Mouse (Mus musculus): Measurements from ENCODE around the gene Gng3. TPM values are rescaled to one million over a fixed set of nuclear protein-coding genes. Genes with fewer than 3 reads are reported as not detected.
"Not testable (repeated sequence)": the region's sequence is repeated elsewhere in the genome, so short reads cannot be mapped to it uniquely, and the experiment has no call there.

Gene Gng3
- 0.38 TPM in 1 of 2 replicates, not detected in the other for total RNA-seq (2017)

GRCm38 (mm10) chr19:8839103-8839907 lies at the start of gene Gng3:
Gene Gng3 (minus strand): TSS chr19:8839194.
- no peak for ATAC-seq (replicated peaks in 1 of 2; ENCODE audit: insufficient read depth in 1 of 2, low FRiP score in 2 of 2, low TSS enrichment in 1 of 2, low read depth in 1 of 2, poor library complexity in 2 of 2, severe bottlenecking in 2 of 2)

DNA sequence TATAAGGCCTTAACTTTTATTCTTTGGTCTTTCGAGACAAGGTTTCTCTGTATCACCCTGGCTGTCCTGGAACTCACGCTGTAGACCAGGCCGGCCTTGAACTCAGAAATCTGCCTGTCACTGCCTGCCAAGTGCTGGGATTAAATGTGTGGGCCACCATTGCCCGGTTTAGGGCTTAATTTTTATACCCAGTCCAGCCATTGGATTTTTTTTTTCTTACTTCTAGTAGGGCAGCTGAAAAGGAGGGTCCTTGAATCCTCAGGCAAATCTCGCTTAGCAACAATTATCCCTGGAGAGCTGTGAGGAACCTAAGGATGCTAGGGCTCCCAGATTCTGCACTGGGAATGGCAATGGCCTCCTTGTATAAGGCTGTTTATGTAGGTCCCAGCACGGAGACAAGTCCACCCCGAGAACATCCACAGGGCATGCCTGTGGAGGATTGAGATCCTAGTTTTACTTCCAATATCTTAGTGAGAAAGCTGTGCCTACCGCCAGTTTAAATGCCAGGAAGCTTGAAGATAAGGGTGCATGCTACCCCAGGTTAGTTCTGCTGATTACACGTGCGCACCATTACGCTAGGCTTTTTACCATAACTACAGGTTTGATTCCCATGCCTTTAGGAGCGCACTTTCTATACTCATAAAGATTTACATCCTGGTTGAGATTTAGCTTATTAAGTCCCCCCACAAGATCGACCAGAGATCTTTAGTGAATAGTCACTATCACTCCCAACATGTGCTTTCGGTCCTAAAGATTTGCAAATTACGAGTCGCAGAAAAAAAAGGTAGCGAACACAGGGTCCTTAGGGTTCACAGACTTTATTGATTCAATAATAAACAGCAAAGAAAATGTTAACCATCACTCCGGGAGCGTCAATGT lies 48.8 kb upstream of the Gng3 start:
- no peak for ATAC-seq (replicated peaks in 1 of 2; ENCODE audit: insufficient read depth in 1 of 2, low FRiP score in 2 of 2, low TSS enrichment in 1 of 2, low read depth in 1 of 2, poor library complexity in 2 of 2, severe bottlenecking in 2 of 2)

DNA sequence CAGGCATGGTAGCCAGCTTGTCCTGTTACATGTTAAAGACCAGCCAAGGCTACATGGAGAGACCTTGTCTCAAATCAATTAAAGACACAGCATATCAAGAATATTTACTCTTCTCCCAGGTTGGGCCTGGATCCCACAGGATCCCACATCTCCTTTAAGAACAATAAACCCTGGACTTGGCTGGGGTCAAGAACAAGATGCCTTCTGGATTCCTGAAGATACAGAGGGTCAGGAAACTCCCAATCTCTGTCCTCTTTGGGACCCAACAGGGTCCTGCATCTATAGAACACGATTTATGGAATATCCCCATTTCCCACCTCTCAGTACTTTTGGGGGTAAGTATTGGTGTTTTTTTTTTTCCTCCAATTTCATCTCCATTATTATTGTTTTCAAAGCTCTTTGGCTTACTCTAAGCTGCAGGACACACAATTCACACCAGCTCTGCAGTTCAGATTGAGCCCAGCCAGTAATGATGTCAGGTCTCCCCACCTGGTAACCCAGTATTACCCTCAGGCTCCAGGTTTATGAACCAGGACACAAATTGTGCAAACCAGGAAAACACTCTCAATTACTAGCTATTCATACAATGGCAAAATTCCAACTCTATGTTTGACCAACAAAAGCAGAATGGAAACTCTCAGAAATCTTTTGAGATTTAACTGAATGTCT lies 48.1 kb upstream of the Gng3 start:
- no peak for ATAC-seq (replicated peaks in 1 of 2; ENCODE audit: insufficient read depth in 1 of 2, low FRiP score in 2 of 2, low TSS enrichment in 1 of 2, low read depth in 1 of 2, poor library complexity in 2 of 2, severe bottlenecking in 2 of 2)

GRCm38 (mm10) chr19:8883616-8884015 lies 44.6 kb upstream of the Gng3 start, which contains the start of the genes Lbhd1 and Gm49403:
Gene Lbhd1 (plus strand): TSS chr19:8883732.
Gene Gm49403 (plus strand): TSS chr19:8883930.
- ATAC-seq (replicated peaks in 1 of 2; ENCODE audit: insufficient read depth in 1 of 2, low FRiP score in 2 of 2, low TSS enrichment in 1 of 2, low read depth in 1 of 2, poor library complexity in 2 of 2, severe bottlenecking in 2 of 2): no peak

- peak; percentile 19 to 28; a peak in 1 of 4 replicates for ATAC-seq (replicated peaks in 1 of 2; ENCODE audit: insufficient read depth in 1 of 2, low FRiP score in 2 of 2, low TSS enrichment in 1 of 2, low read depth in 1 of 2, poor library complexity in 2 of 2, severe bottlenecking in 2 of 2)
Measured at GRCm38 (mm10) chr19:8881034-8881392, 42.0 kb upstream of the Gng3 start.

- ATAC-seq (replicated peaks in 1 of 2; ENCODE audit: insufficient read depth in 1 of 2, low FRiP score in 2 of 2, low TSS enrichment in 1 of 2, low read depth in 1 of 2, poor library complexity in 2 of 2, severe bottlenecking in 2 of 2): peak; percentile 99
Measured at GRCm38 (mm10) chr19:8880311-8881033, 41.5 kb upstream of the Gng3 start, which contains the start of gene Uqcc3. Gene Uqcc3 (minus strand): TSS chr19:8880923.

DNA sequence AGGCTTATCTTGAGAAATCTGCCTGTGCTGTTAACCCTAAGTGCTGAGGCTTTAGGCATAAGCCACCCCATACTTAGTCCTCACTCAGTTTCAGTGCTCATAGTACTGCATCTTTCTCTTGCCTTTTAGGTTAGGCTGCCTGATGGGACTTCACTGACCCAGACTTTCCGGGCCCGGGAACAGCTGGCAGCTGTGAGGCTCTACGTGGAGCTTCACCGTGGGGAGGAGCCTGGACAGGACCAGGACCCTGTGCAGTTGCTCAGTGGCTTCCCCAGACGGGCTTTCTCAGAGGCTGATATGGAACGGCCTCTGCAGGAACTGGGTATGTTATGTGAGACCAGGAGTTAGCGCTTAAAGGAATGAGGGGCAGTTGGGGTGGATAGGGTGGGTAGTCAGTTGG lies 36.0 kb upstream of the Gng3 start:
- no peak for ATAC-seq (replicated peaks in 1 of 2; ENCODE audit: insufficient read depth in 1 of 2, low FRiP score in 2 of 2, low TSS enrichment in 1 of 2, low read depth in 1 of 2, poor library complexity in 2 of 2, severe bottlenecking in 2 of 2)

DNA sequence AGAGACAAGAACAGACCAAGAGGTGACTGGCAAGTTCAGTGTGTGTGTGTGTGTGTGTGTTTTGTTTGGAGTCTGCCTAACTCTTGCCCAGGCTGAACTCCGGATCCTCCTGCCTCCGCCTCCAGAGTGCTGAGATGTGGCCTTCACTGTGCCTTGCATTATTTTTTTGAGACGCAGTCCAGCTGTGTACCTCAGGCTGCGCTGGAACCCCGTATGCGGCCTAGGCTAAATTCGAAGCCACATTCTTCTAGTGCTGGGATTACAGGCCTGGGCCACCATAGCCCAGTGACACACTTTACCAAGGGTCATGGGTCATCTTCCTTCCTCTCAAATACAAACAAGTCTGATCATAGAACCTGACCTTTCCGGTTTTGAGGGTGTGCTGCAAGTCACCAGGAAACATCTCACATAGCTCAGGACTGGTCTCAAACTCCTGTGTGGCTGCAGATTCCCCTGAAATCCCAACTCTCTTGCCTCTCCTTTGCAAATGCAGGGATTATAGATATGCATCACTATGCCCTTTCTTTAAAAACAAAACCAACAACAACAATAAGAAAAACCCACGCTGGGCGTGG lies 33.4 kb upstream of the Gng3 start:
- no peak for ATAC-seq (replicated peaks in 1 of 2; ENCODE audit: insufficient read depth in 1 of 2, low FRiP score in 2 of 2, low TSS enrichment in 1 of 2, low read depth in 1 of 2, poor library complexity in 2 of 2, severe bottlenecking in 2 of 2)

DNA sequence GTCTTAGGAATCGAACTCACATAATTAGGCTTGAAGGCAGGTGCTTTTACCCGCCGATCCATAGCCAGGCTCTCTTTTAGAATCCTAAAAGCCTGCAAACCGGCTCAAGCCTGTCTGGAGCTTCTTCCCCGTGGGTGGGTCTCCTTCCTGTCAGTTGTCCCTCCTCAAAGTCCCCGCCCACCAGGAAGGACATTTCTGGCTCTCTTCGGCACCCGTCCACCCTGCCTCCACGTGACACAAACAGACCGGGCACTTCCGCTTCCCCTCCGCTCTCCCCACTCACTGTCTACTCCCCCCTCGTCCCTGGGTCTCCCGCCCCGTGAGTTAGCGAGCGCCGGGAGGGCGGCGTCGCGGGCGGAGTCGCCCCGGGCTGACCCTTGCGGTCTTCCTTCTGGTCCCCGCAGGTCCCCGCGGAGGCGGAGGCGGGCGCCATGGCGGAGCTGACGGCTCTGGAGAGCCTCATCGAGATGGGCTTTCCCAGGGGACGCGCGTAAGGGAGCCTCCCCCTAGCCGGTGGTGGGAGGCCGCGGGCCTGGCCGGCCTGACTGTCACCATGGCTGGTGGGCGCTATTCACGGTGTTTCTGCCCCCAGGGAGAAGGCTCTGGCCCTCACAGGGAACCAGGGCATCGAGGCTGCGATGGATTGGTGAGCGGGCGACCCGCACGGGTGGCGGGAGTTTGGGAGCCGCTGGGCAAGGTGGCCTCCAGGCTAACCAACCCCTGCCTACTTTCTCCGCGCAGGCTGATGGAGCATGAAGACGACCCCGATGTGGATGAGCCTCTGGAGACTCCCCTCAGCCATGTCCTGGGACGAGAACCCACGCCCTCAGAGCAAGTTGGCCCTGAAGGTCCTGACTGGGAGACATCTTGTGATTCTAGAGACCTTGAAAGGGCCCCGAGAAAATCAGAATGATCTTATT lies 32.5 kb upstream of the Gng3 start, which contains the start of gene Ubxn1:
TSS of gene Ubxn1 (plus strand) at position 230 of the 920 bp plus-strand sequence.
- ATAC-seq (replicated peaks in 1 of 2; ENCODE audit: insufficient read depth in 1 of 2, low FRiP score in 2 of 2, low TSS enrichment in 1 of 2, low read depth in 1 of 2, poor library complexity in 2 of 2, severe bottlenecking in 2 of 2): peak; percentile 98 to 100

- ATAC-seq (replicated peaks in 1 of 2; ENCODE audit: insufficient read depth in 1 of 2, low FRiP score in 2 of 2, low TSS enrichment in 1 of 2, low read depth in 1 of 2, poor library complexity in 2 of 2, severe bottlenecking in 2 of 2): no peak
Measured at GRCm38 (mm10) chr19:8870838-8871237, 31.8 kb upstream of the Gng3 start.

- ATAC-seq (replicated peaks in 1 of 2; ENCODE audit: insufficient read depth in 1 of 2, low FRiP score in 2 of 2, low TSS enrichment in 1 of 2, low read depth in 1 of 2, poor library complexity in 2 of 2, severe bottlenecking in 2 of 2): not testable (repeated sequence)
Measured at GRCm38 (mm10) chr19:8870381-8870780, 31.4 kb upstream of the Gng3 start.

DNA sequence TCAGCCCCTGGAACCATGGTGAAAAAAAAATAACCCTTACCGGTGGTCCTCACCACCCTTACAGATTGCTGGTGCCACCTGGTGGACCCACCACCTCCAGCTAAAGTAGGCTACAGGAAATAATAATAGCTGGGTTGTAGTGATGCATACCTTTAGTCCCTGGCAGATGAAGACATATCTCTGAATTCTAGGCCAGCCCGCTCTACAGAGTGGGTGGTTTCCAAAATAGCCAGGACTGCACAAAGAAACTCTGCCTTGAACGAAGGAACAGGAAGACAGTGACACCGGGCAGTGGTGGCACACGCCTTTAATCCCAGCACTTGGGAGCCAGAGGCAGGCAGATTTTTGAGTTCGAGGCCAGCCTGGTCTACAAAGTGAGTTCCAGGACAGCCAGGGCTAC lies 25.3 kb upstream of the Gng3 start:
- no peak for ATAC-seq (replicated peaks in 1 of 2; ENCODE audit: insufficient read depth in 1 of 2, low FRiP score in 2 of 2, low TSS enrichment in 1 of 2, low read depth in 1 of 2, poor library complexity in 2 of 2, severe bottlenecking in 2 of 2)

- ATAC-seq (replicated peaks in 1 of 2; ENCODE audit: insufficient read depth in 1 of 2, low FRiP score in 2 of 2, low TSS enrichment in 1 of 2, low read depth in 1 of 2, poor library complexity in 2 of 2, severe bottlenecking in 2 of 2): no peak
Measured at GRCm38 (mm10) chr19:8859018-8859417, 20.0 kb upstream of the Gng3 start.

GRCm38 (mm10) chr19:8857689-8858088 lies 18.7 kb upstream of the Gng3 start:
- peak; percentile 53 to 56; a peak in 2 of 4 replicates for ATAC-seq (replicated peaks in 1 of 2; ENCODE audit: insufficient read depth in 1 of 2, low FRiP score in 2 of 2, low TSS enrichment in 1 of 2, low read depth in 1 of 2, poor library complexity in 2 of 2, severe bottlenecking in 2 of 2)

DNA sequence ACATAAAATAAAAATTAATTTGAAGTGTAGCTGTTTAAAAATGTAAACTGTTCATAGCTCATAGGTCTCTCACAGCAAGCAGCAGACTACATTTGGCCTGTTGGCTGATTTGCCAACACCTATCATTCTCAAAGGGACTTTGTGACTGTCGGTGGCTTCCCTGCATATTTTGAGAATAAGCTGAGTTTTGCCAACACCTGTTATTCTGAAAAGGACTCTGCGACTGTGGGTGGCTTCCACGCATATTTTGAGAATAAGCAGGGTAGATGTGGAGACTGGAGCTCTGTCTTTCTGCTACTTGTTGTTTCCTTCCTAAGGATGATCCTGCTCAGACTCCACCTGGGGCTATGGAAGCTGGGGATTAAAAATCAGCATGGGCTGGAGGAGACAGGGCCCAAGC lies 14.1 kb upstream of the Gng3 start:
- no peak for ATAC-seq (replicated peaks in 1 of 2; ENCODE audit: insufficient read depth in 1 of 2, low FRiP score in 2 of 2, low TSS enrichment in 1 of 2, low read depth in 1 of 2, poor library complexity in 2 of 2, severe bottlenecking in 2 of 2)

Data from hematopoietic stem cell, adult 5-6 weeks (primary cell).